Mouse (Mus musculus) kidney, embryonic 16.5 days (tissue): ENCODE measurements around the gene Fscn3. TPM values are rescaled to one million over a fixed set of nuclear protein-coding genes. Genes with fewer than 3 reads are reported as not detected.

Experiments used
- ATAC-seq: fragments of 200-750 bp; cut with Nextera tagmentation; 2 replicates; pipeline ENCODE4 v1.8.0; 2017; ENCODE audit warnings: moderate TSS enrichment; ENCODE audit not compliant: low FRiP score, low TSS enrichment
- H3K27ac ChIP-seq: fragments of 300-500 bp; sonication (generic); 2 replicates; pipeline ENCODE4 v1.5.1; 2014; ENCODE audit warnings: low read length
- H3K27me3 ChIP-seq: fragments of 300-500 bp; sonication (generic); 2 replicates; pipeline ENCODE4 v1.6.1; 2014; ENCODE audit warnings: low read length, control low read depth, mixed read lengths; ENCODE audit not compliant: insufficient read depth
- H3K36me3 ChIP-seq: fragments of 300-500 bp; sonication (generic); 2 replicates; pipeline ENCODE4 v1.6.1; 2014; ENCODE audit warnings: low read length, control low read depth, mixed read lengths; ENCODE audit not compliant: insufficient read depth
- H3K4me1 ChIP-seq: fragments of 300-500 bp; sonication (generic); 2 replicates; pipeline ENCODE4 v1.6.1; 2014; ENCODE audit warnings: low read length, control low read depth, mixed read lengths; ENCODE audit not compliant: insufficient read depth
- H3K4me2 ChIP-seq: fragments of 300-500 bp; sonication (generic); replicated peaks from 2 replicates; pipeline ENCODE4 v1.6.1; 2014; ENCODE audit warnings: low read depth, low read length
- H3K4me3 ChIP-seq: fragments of 300-500 bp; sonication (generic); 2 replicates; pipeline ENCODE4 v1.5.1; 2014; ENCODE audit warnings: mild to moderate bottlenecking, low read length
- H3K9ac ChIP-seq: fragments of 300-500 bp; sonication (generic); replicated peaks from 2 replicates; pipeline ENCODE4 v1.6.1; 2014; ENCODE audit warnings: low read length
- H3K9me3 ChIP-seq: fragments of 300-500 bp; sonication (generic); 2 replicates; pipeline ENCODE4 v1.6.1; 2016; ENCODE audit warnings: low read length, control low read depth
- WGBS: fragments of 180-500 bp; shearing (Covaris S2); extraction: QIAGEN DNeasy Blood & Tissue Kit; methylation state at CpG from one replicate; pipeline ENCODE4 v1.1.7; 2014; 5-methylcytosine and 5-hydroxymethylcytosine counted together
- polyA plus RNA-seq: library from polyadenylated mRNA; unstranded; fragments of >200 nt; fragmentation: Nextera tagmentation; extraction: Ambion mirVana; gene quantifications from 2 replicates; pipeline ENCODE4 v1.2.1, GENCODE M21; 2015

Gene Fscn3
- not detected in 2 replicates for polyA plus RNA-seq

GRCm38 (mm10) chr6:28427096-28427839 is at the start of gene Fscn3:
TSS of gene Fscn3 (plus strand) at chr6:28427789.
- Histone ChIP-seq H3K27me3 (no peaks in the 10 kb centered on the region), H3K36me3 (peaks cover 19% of the 10 kb centered on the region), H3K9me3 (no peaks in the 10 kb centered on the region), H3K4me3 (no peak within 1 kb of the TSS), H3K9ac (no peak within 1 kb of the TSS), H3K4me1 (peaks cover 12% of the 10 kb centered on the region), H3K4me2 (no peak within 1 kb of the TSS), H3K27ac (no peak within 1 kb of the TSS)
- 62% methylated on average over 3 of the region's 3 CpGs for WGBS
- no peak for ATAC-seq

- Histone ChIP-seq H3K4me1 (no peaks in the 10 kb centered on the region), H3K4me3 (no peak overlapping the region), H3K9ac (no peak overlapping the region), H3K36me3 (no peaks in the 10 kb centered on the region), H3K4me2 (no peak overlapping the region), H3K9me3 (no peaks in the 10 kb centered on the region), H3K27me3 (no peaks in the 10 kb centered on the region), H3K27ac (no peak overlapping the region)
- ATAC-seq: no peak
- 43% methylated on average over 4 of the region's 4 CpGs for WGBS
These were observed 45.6 kb upstream of the Fscn3 start for GRCm38 (mm10) chr6:28381983-28382382.

GRCm38 (mm10) chr6:28385169-28385568 is 42.4 kb upstream of the Fscn3 start:
- 65% methylated on average over 3 of the region's 3 CpGs for WGBS
- H3K36me3 ChIP-seq: no peaks in the 10 kb centered on the region
- H3K4me1 ChIP-seq: no peaks in the 10 kb centered on the region
- H3K9ac ChIP-seq: no peak overlapping the region
- no peak overlapping the region for H3K4me2 ChIP-seq
- no peak overlapping the region for H3K4me3 ChIP-seq
- H3K27me3 ChIP-seq: no peaks in the 10 kb centered on the region
- no peak overlapping the region for H3K27ac ChIP-seq
- H3K9me3 ChIP-seq: no peaks in the 10 kb centered on the region
- ATAC-seq: no peak

GRCm38 (mm10) chr6:28389038-28389437 is 38.6 kb upstream of the Fscn3 start:
- 88% methylated on average over 3 of the region's 3 CpGs for WGBS
- no peaks in the 10 kb centered on the region for H3K9me3 ChIP-seq

GRCm38 (mm10) chr6:28396051-28396852 is 31.3 kb upstream of the Fscn3 start:
- H3K4me2 ChIP-seq: peak overlapping the region; percentile 88; the same call in 1 of the 2 replicates
- no peaks in the 10 kb centered on the region for H3K36me3 ChIP-seq
- H3K4me1 ChIP-seq: peaks cover 5% of the 10 kb centered on the region
- H3K27me3 ChIP-seq: peaks cover 31% of the 10 kb centered on the region
- H3K4me3 ChIP-seq: peak overlapping the region; percentile 54; the same call in 1 of the 2 replicates
- no peak overlapping the region for H3K27ac ChIP-seq
- peaks cover 10% of the 10 kb centered on the region for H3K9me3 ChIP-seq
- no peak overlapping the region for H3K9ac ChIP-seq
- no peak for ATAC-seq
- WGBS: 32% methylated on average over 15 of the region's 15 CpGs

More at GRCm38 (mm10) chr6:28389038-28389437, 38.6 kb upstream of the Fscn3 start:
- H3K4me2 ChIP-seq: no peak overlapping the region
- H3K4me3 ChIP-seq: no peak overlapping the region
- no peak for ATAC-seq
- no peaks in the 10 kb centered on the region for H3K36me3 ChIP-seq
- H3K27me3 ChIP-seq: no peaks in the 10 kb centered on the region
- no peak overlapping the region for H3K27ac ChIP-seq
- H3K4me1 ChIP-seq: no peaks in the 10 kb centered on the region
- H3K9ac ChIP-seq: no peak overlapping the region

- Histone ChIP-seq H3K4me2 (peak overlapping the region; percentile 88), H3K4me3 (peak overlapping the region; percentile 54), H3K9me3 (peaks cover 10% of the 10 kb centered on the region), H3K4me1 (peaks cover 5% of the 10 kb centered on the region), H3K27me3 (peaks cover 31% of the 10 kb centered on the region), H3K27ac (no peak overlapping the region), H3K9ac (0 out of 2 replicates have a peak overlapping the region, but pooled peaks have one; percentile 19), H3K36me3 (no peaks in the 10 kb centered on the region)
- 2% methylated on average over 19 of the region's 19 CpGs for WGBS
- ATAC-seq: no peak
These were observed 30.6 kb upstream of the Fscn3 start for GRCm38 (mm10) chr6:28396853-28397457.

- H3K4me3 ChIP-seq: peak within 1 kb of the TSS; percentile 54
- no peak within 1 kb of the TSS for H3K27ac ChIP-seq
- WGBS: 3% methylated on average over 33 of the region's 33 CpGs
- peaks cover 5% of the 10 kb centered on the region for H3K4me1 ChIP-seq
- peaks cover 31% of the 10 kb centered on the region for H3K27me3 ChIP-seq
- H3K36me3 ChIP-seq: no peaks in the 10 kb centered on the region
- ATAC-seq: peak; percentile 47; the same call in 1 of the 2 replicates
- H3K9me3 ChIP-seq: peaks cover 10% of the 10 kb centered on the region
- peak within 1 kb of the TSS; percentile 56 for H3K9ac ChIP-seq
- H3K4me2 ChIP-seq: peak within 1 kb of the TSS; percentile 88
These were observed 29.8 kb upstream of the Fscn3 start, which contains the start of gene Zfp800 for GRCm38 (mm10) chr6:28397681-28398203. TSS of gene Zfp800 (minus strand) at chr6:28398005.

- H3K4me1 ChIP-seq: peaks cover 5% of the 10 kb centered on the region
- no peak overlapping the region for H3K4me2 ChIP-seq
- no peak for ATAC-seq
- WGBS: 81% methylated on average over 3 of the region's 3 CpGs
- H3K4me3 ChIP-seq: no peak overlapping the region
- no peak overlapping the region for H3K9ac ChIP-seq
- peaks cover 31% of the 10 kb centered on the region for H3K27me3 ChIP-seq
- no peaks in the 10 kb centered on the region for H3K36me3 ChIP-seq
- no peak overlapping the region for H3K27ac ChIP-seq
- peaks cover 10% of the 10 kb centered on the region for H3K9me3 ChIP-seq
These were observed 28.9 kb upstream of the Fscn3 start for GRCm38 (mm10) chr6:28398726-28399125.

- Histone ChIP-seq H3K9me3 (peaks cover 14% of the 10 kb centered on the region), H3K9ac (no peak overlapping the region), H3K27ac (no peak overlapping the region), H3K4me2 (no peak overlapping the region), H3K4me1 (peaks cover 5% of the 10 kb centered on the region), H3K27me3 (peaks cover 31% of the 10 kb centered on the region), H3K4me3 (no peak overlapping the region), H3K36me3 (no peaks in the 10 kb centered on the region)
- ATAC-seq: no peak
- WGBS: 92% methylated on average over 4 of the region's 4 CpGs
These were observed 27.8 kb upstream of the Fscn3 start for GRCm38 (mm10) chr6:28399791-28400190.
